Mouse (Mus musculus) testis, adult 2 months (tissue): Measurements from ENCODE around the gene Ncor2.

ENCODE experiments used
- CTCF ChIP-seq: fragments of 200-500 bp; IDR thresholded peaks from 2 replicates; pipeline ENCODE4 v1.5.1; 2012; ENCODE audit warnings: low read depth, mild to moderate bottlenecking, inconsistent platforms, low read length, moderate library complexity; ENCODE audit not compliant: control insufficient read depth, insufficient read depth, insufficient replicate concordance
- POLR2A ChIP-seq: fragments of 200-500 bp; IDR thresholded peaks from 2 replicates; pipeline ENCODE4 v1.6.1; 2012; ENCODE audit warnings: low read depth, mild to moderate bottlenecking, inconsistent platforms, low read length, moderate library complexity; ENCODE audit not compliant: control insufficient read depth

DNA sequence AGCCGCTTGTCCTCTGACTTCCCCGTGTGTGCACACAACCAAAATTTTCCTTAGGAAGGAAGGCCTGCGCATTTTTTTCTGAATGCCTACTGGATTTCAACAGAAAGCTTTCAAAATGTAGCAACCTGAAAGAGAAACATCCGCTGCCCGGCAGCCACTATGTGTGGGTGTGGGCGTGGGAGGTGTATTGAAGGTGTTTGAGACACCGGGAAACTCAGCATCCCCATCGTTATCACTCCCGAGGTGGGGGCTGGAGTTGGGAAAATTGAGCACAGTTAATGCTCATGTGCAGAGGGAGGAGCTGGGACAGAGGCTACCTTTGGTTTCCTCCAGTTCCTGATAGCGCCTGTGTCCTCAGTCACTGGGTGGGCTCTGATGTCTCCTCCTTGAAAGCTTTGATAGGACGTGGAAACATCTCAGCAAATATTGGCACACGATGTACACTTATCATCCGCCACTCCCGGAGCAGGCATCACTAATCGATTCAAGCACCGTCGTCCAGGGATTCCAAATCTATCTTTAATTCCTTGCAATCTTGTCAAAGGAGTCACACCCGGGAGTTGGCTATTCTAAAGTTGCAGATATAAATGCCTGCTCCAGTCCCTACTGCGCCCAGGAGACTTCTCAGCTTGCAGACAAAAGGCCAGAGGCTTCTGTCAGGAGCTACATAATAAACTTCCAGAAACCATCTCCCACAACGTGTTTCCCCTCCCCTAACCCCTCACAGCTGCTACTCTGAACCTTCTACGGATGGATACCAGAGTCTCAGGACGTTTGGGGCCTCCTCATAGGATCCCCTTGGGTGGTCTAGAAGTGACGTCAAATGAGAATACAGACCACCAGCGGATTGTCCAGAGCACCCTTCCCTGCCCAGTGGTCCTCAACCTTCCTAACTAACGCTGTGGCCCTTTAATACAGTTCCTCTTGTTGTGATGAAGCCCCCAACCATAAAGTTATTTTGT, 14.7 kb upstream of the Ncor2 start:
- no peak for TF ChIP-seq POLR2A
- no peak for TF ChIP-seq CTCF
